Mouse (Mus musculus) urinary bladder, postnatal 36 days (tissue): ENCODE measurements around the gene Map1s.
A peak's percentile ranks its signal among the peaks of the same experiment; 100 is the strongest.

ENCODE experiments used
- DNase-seq, 2 experiments: peaks; one replicate each; pipeline ENCODE4 v3.0.0; 2022; ENCODE audit warnings: low spot score in 2 of 2, mixed read lengths in 1 of 2

Map1s gene

DNA sequence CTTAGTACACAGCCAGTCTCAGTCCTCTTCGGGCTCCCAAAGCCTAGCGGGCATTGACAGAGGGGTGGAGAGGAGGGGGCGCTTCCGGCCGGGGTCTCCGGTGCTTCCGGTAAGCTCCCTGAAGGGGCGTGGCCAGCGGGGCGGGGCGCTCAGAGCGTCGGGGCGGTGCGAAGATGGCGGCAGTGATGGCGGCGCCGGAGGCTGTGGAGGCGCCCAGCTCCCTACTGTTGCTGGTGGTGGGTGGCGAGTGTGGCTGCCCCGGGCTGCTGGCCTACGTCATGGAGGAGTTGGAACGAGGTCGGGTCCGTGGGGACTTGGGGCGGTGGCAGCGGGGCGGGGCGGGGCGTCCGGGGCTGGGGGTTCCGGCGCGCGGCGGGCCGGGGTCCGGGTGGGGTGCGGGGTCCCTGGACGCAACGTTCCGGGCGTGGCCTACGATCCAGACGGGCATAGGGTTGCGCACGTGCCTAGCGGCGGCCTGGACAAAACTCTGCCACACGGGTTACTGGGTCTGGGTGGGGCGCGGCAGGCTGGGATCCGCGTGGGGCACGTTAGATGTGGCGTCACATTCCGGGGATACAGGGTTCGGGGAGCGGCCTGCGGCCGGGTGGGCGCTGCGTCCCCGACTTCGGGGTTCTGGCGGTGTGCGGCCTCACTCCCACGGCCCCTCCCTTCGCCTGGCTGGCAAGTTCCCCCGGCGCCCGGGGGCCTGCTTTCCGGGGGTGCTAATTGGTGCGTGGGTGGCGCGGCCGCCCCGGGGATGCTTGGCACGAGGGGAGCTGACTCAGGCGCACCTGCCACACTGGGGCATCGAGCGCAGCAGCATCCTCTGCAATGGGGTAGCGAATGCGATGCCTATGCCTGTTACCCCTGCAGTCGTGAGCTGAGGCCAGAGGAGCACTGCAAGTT is at the start of gene Map1s:
Gene Map1s, plus strand, starts transcription at position 102 of the 906 bp plus-strand sequence.
- DNase-seq, result peak; percentile 28 to 60

- DNase-seq, result no peak
Measured at GRCm38 (mm10) chr8:70856028-70856427, 49.7 kb upstream of the Map1s start.

GRCm38 (mm10) chr8:70856541-70857197 is 49.1 kb upstream of the Map1s start:
- DNase-seq, result peak in 1 of 2 experiments; percentile 72

GRCm38 (mm10) chr8:70857516-70857915 is 48.2 kb upstream of the Map1s start:
- DNase-seq, result no peak

- no peak for DNase-seq
Measured at GRCm38 (mm10) chr8:70862824-70863641, 42.7 kb upstream of the Map1s start, which contains the start of gene Kcnn1. TSS of gene Kcnn1 (minus strand) at chr8:70863258.

DNA sequence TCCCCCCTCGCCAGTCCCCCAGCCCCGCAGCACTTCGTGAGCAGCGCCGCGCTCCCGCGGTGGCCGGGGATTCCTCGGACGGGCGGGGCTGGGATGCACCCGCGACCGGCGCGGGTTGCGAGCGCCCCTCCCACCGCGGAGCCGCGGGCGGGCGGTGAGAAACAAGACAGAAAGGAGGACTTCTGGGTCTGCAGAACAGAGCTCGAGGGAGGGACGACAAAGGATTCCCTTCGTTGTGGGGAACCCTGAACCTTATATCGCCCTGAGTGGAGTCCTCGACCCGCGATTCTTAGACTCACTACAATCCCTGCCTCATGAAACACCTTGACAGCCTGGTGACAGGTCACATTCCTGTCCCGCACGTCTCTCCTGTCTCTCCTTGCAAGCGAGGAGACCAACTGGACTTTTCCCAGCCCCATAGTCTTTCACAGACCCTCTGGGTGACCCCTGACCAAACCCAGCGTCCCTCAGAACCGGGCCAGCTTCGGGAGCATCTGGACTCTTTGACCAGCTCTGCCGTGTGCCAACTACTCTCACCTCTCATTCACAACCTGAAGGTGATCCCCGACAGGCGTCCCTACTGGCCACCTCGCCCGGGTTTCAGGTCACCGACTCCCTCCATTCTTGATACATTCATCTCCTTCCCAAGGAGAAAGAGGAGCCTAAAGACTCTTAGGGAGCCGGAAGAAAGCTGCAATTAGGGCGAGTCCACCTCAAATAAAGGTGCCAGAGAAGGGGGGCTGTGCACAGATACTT is 41.6 kb upstream of the Map1s start:
- no peak for DNase-seq

DNA sequence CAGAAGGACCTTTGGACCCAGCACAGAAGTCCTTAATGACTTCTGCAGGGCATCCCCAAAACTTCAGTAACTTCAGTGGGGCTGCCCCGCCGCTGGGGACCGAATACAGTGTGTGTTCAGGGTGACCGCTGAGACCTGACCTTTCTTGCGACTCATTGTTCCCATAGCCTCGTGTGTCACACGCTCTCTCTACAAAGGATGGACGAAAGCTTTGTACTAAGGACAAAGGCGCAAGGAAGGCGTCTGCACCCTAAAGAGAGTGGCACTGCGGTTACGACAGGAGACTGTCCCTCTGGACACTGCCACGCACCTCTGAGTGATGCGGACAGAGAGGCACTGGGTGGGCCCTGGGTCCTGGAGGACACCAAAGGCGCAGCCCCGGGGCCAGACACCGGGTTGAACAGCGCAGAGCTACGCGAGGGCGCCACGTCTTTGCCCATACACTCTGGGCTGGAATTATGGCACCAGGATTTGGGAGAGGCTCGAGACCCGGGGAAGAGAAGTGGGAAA is 41.0 kb upstream of the Map1s start:
- DNase-seq, result no peak

- DNase-seq, result peak; percentile 98 to 99
Measured at GRCm38 (mm10) chr8:70865350-70866000, 40.3 kb upstream of the Map1s start.

- DNase-seq, result no peak
Measured at GRCm38 (mm10) chr8:70866001-70866520, 39.7 kb upstream of the Map1s start.

DNA sequence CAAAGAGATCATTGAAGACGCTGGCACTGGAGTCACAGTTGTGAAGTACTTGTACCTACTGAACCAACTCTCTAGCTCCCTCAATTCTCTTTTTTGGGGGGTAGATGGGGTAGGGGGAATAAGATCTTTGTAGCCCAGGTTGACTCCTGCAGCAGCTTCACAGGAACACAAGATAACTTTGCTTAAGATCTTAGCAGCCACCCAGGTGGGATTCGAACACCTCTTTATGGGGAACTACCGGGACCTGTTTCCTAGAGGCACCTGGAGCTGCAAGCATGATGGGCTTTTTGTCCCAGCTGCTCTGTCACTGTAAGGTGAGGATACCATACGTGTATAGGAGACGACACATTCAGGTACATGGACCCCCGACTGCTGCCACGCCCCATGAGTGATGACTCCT is 39.2 kb upstream of the Map1s start:
- no peak for DNase-seq

DNA sequence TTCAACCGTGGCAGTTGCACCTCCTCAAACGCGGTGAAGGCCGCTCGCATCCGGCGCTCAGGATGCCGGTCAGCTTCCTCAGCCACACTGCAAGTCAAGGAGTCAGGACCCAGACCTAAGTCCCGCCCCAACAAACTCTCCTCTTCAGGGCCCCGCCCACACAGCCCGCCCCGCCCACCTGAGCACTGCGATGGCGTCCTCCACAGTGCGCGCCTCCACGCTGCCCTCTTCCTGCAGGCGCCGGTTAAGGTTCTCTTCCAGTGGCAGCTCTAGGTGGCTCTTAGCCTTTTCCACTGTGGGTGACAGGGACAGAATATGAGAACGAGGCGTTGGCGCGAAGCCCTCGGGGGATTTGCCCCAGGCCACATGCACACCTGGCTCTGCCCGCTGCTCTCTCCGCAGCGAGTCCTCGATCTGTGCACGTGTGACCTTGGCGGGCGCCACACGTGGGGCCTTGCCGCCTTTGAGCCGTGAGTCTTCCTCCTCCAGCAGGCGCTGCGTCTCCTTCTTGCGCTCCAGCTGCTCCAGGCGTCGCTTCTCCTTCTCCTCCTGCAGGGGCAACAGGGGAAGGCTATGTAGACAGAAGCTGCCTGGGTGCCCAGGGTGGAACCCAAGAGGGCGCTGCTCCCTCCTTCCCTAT is 37.1 kb upstream of the Map1s start:
- no peak for DNase-seq

GRCm38 (mm10) chr8:70869199-70869571 is 36.5 kb upstream of the Map1s start:
- no peak for DNase-seq

- peak in 1 of 2 experiments; percentile 74 for DNase-seq
Measured at GRCm38 (mm10) chr8:70869601-70870041, 36.1 kb upstream of the Map1s start.

GRCm38 (mm10) chr8:70871195-70871807 is 34.4 kb upstream of the Map1s start:
- DNase-seq, result no peak

DNA sequence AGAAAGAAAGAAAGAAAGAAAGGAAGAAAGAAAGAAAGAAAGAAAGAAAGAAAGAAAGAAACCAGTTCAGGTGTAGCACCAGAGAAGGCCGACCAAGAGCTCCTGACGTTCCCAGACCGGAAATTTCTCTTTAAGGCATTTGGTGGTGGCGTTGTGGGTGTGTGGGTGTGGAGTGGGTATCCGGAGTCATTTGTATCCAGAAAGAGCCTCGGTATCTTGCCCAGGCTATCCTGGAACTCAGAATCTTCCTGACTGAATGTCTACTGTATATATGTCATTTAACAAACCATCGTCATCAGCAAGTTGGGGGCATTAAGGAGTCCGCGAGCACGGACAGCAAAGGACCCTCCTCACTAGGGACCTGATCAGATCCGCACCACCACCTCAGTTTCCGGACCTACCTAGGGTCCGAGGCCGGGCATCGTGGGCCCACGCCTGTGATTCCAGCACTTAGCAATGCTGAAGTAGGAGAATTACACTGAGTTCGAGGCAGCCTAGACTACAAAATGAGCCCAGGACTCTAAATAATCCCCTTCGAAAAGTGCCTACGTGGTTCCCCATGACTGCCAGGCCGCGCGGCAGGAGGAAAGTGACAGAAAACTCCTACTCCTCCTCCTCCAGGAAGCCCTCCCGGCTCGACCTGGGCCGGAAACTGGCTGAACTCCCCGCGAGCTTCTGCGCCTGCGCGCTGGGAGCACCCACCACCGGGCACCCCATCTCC is 32.9 kb upstream of the Map1s start:
- DNase-seq, result no peak

GRCm38 (mm10) chr8:70873364-70873985 is 32.3 kb upstream of the Map1s start, which contains the start of gene Ccdc124:
TSS of gene Ccdc124 (minus strand) at chr8:70873935.
- peak; percentile 93 to 95 for DNase-seq

DNA sequence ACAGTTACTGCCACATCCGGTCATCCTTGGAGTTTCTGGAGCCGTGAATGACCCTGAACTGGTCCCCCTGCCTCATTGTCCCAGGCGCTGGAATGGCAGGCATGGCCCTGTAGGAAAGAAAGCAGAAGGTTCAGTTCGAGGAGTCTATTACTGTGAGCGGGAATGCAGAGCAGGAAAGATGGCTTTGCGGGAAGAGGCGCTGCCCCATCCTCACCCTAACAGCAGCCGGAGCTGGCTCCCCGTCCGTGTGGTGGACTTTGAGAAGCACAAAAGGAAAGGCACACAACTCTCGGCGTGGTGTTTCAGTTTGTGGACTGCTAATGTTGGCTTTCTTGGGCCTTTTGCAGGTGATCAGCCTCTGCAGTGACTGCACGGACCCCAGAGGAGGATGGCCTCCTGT is 31.3 kb upstream of the Map1s start:
- DNase-seq, result no peak

GRCm38 (mm10) chr8:70876382-70876781 is 29.4 kb upstream of the Map1s start:
- no peak for DNase-seq
